Mouse (Mus musculus) ES-E14 (cell line): ENCODE results near the gene Unc13b.

Source experiments
- HCFC1 ChIP-seq: IDR thresholded peaks from 2 replicates; pipeline ENCODE4 v1.6.1; 2012; ENCODE audit warnings: low read length, inconsistent platforms, borderline replicate concordance; ENCODE audit not compliant: insufficient read depth
- MAFK ChIP-seq: IDR thresholded peaks from 2 replicates; pipeline ENCODE4 v1.6.1; 2014; ENCODE audit warnings: mild to moderate bottlenecking, low read depth, low read length, inconsistent platforms; ENCODE audit not compliant: insufficient read depth
- ZC3H11A ChIP-seq: IDR thresholded peaks from 2 replicates; pipeline ENCODE4 v1.6.1; 2012; ENCODE audit warnings: low read depth, mild to moderate bottlenecking, inconsistent platforms, low read length, borderline replicate concordance
- ZNF384 ChIP-seq: IDR thresholded peaks from 2 replicates; pipeline ENCODE4 v1.6.1; 2012; ENCODE audit warnings: low read depth, low read length, inconsistent platforms

DNA sequence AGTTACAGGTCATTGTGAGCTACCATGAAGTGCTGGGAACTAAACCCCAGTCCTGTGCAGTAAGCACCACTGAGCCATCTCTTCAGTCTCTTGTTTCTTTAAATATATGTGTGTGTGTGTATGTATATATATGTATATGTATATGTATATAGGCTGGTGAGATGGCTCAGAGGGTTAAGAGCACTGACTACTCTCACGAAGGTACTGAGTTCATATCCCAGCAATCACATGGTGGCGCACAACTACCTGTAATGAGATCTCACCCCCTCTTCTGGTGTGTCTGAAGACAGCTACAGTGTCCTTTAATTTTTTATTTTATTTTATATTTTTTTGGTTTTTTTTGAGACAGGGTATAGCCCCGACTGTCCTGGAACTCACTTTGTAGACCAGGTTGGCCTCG is 6.7 kb downstream of the Unc13b start:
- no peak for TF ChIP-seq HCFC1
- no peak for TF ChIP-seq MAFK
- no peak for TF ChIP-seq ZC3H11A
- no peak for TF ChIP-seq ZNF384
